Mouse (Mus musculus): ENCODE measurements around the gene Bcan. TPM values are rescaled to one million over a fixed set of nuclear protein-coding genes. Genes with fewer than 3 reads are reported as not detected.
A peak's percentile ranks its signal among the peaks of the same experiment; 100 is the strongest.

The Bcan gene
- total RNA-seq, 1 experiment, result 1.4 TPM

DNA sequence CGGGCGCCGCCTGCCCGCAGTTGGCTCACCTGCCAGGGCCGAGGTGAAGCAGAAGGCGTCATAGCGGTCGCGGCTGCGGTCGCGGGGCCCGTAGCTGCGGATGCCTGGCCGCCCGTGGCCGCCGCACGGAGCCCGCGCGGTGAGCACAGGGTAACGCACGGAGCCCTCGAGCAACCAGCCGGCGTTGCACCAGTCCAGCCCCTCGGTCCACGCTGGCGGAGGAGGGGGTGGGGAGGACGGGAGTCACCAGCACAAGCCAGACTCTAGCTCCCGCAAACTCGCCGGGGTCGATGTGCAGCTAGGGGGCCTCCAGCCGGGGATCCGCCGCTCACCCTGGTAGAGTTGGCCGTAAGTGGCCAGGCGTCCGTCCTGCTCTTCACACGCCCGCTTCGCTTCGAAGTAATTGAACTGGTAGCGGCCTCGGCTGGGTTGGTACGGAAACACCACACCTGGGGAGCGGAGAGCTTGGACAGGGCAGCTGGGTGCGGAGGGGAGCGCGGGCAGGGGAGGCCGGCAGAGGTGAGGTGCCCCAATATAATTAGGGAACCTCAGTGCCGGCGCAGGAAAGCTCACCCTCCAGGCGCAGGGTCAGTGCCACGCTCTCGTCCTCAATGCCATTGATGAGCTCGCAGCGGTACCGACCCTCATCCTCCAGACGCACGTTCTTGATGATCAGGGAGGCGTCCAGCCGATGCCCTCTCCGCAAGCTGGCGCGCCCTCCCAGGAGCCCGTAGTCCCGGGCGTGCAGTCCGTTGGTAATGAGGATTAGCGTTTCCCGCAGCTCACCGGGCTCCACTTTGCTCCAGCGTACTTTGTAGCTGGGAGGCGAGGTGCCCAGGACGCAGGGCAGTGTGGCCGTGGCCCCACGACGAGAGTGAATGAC lies 23.4 kb upstream of the Bcan start:
- TF ChIP-seq ZC3H11A (IDR thresholded peaks at IDR 0.05; ENCODE audit: borderline replicate concordance, low read depth, low read length) (no peak), CHD2 (IDR thresholded peaks at IDR 0.05; ENCODE audit: low read depth, low read length) (no peak), HCFC1 (IDR thresholded peaks at IDR 0.05; ENCODE audit: borderline replicate concordance, insufficient read depth, low read length) (no peak), ZNF384 (IDR thresholded peaks at IDR 0.05; ENCODE audit: low read depth, low read length) (no peak), MAFK (IDR thresholded peaks at IDR 0.05; ENCODE audit: insufficient read depth, low read depth, low read length) (no peak)
- no peak overlapping the region for H3K27ac ChIP-seq (ENCODE audit: insufficient read depth, low read depth, low read length, poor library complexity, severe bottlenecking)
- H3K9me3 ChIP-seq (ENCODE audit: control insufficient read depth, insufficient read depth, low read depth, low read length), result no peaks in the 10 kb centered on the region
- no peak for DNase-seq (ENCODE audit: low read depth, low spot score)
- H3K36me3 ChIP-seq (ENCODE audit: control insufficient read depth, insufficient read depth, low read length, poor library complexity, severe bottlenecking), result no peaks in the 10 kb centered on the region
- H3K4me3 ChIP-seq (ENCODE audit: insufficient read depth in 1 of 2, low read depth in 1 of 2, low read length in 2 of 2, poor library complexity in 1 of 2, severe bottlenecking in 1 of 2), result peak overlapping the region; percentile 70 to 89
- in situ Hi-C loops (cut with MboI; ENCODE audit: low sequenced_read_pairs in 2 of 2, unreplicated experiment in 2 of 2), result loop anchor here in 1 of 2 experiments (5.0 kb wide), 1 partner anchor 49 kb away; no protein-coding TSS in a partner anchor
- no peaks in the 10 kb centered on the region for H3K4me1 ChIP-seq (ENCODE audit: control insufficient read depth in 2 of 2, insufficient read depth in 2 of 2, low read length in 2 of 2, poor library complexity in 1 of 2)
- peak overlapping the region; percentile 15; the same call in 1 of the 2 replicates for H3K9ac ChIP-seq (ENCODE audit: insufficient read depth, low read depth, low read length, poor library complexity, severe bottlenecking)

DNA sequence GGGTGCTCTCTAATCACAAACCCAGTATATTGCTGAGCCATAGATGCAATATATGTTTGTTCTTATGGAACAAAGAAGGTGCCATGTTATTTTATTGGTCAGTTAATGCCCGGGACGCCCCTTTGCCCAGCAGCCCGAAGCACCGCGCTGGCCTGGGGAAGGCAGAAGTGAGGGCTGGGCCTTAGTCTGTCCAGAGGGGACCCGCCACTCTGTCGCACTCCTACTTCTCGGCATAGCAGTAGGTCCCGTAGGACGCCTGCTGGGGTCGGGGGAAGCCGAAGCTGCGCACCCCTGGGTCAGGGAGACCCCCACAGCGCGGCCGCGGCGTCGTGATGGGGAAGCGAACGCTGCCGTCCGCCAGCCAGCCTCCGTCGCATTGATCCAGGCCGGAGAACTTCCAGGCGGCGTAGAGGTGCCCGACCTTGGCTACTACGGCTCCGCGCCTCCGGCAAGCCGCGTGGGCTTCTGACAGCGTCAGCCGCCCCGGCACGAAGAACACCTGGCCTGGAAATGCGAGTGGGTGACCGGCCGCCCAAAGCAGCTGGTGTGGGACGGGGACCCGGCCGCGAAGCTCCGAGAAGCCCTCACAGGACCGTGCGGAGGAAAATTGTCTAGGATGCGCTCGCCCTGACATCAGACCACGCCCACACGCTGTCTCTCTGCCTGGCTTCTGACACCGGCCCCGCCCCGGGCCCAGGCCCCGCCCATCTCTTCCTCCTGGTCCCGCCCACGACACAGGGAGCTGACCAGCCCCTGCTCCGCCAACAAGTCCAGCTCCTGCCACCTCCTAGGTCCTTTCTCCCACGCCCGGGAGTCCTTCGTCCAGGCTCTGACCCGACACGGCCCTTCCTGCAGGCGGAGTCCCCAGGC lies 22.5 kb upstream of the Bcan start:
- Histone ChIP-seq H3K4me1 (ENCODE audit: control insufficient read depth in 2 of 2, insufficient read depth in 2 of 2, low read length in 2 of 2, poor library complexity in 1 of 2) (no peaks in the 10 kb centered on the region), H3K4me3 (ENCODE audit: insufficient read depth in 1 of 2, low read depth in 1 of 2, low read length in 2 of 2, poor library complexity in 1 of 2, severe bottlenecking in 1 of 2) (peak overlapping the region; percentile 70 to 89), H3K9me3 (ENCODE audit: control insufficient read depth, insufficient read depth, low read depth, low read length) (no peaks in the 10 kb centered on the region), H3K36me3 (ENCODE audit: control insufficient read depth, insufficient read depth, low read length, poor library complexity, severe bottlenecking) (no peaks in the 10 kb centered on the region), H3K27ac (ENCODE audit: insufficient read depth, low read depth, low read length, poor library complexity, severe bottlenecking) (no peak overlapping the region), H3K9ac (ENCODE audit: insufficient read depth, low read depth, low read length, poor library complexity, severe bottlenecking) (no peak overlapping the region)
- in situ Hi-C loops (cut with MboI; ENCODE audit: low sequenced_read_pairs in 2 of 2, unreplicated experiment in 2 of 2), result loop anchor here in 1 of 2 experiments (5.0 kb wide), 1 partner anchor 50 kb away; no protein-coding TSS in a partner anchor
- 0 out of 2 replicates have a peak, but pooled peaks have one; percentile 20 for TF ChIP-seq HCFC1 (IDR thresholded peaks at IDR 0.05; ENCODE audit: borderline replicate concordance, insufficient read depth, low read length)
- no peak for TF ChIP-seq MAFK (IDR thresholded peaks at IDR 0.05; ENCODE audit: insufficient read depth, low read depth, low read length)
- no peak for TF ChIP-seq ZNF384 (IDR thresholded peaks at IDR 0.05; ENCODE audit: low read depth, low read length)
- DNase-seq (ENCODE audit: low read depth, low spot score), result peak; percentile 92

DNA sequence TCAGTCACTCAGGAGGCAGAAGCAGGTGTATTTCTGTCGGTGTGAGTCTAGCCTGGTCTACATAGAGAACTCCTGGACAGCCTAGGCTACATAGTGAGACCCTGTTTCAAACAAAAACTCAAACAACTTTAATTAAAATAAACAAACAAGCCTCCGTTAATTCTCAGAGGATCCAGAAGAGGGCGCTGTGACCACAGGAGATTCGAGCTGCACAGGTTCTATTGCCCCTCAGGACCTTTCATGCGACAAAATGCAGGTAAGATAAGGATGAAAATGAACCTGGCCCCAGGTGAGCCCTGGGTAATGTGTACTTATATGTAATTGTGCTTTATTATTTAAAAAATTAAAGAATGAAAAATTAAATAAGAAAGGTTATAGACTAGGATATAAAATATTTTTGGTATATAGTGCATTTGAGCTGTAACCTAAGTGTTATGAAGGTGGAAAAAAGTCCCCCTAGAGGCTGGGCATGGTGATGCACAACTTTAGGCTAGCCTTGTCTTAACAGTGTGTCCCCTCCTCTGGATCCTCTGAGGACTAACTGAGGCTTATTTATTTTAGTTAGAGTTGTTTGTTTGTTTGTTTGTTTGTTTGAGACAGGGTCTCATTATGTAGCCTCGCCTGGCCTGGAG lies 10.7 kb upstream of the Bcan start:
- TF ChIP-seq MAFK (IDR thresholded peaks at IDR 0.05; ENCODE audit: insufficient read depth, low read depth, low read length) (no peak), CHD2 (IDR thresholded peaks at IDR 0.05; ENCODE audit: low read depth, low read length) (no peak), ZC3H11A (IDR thresholded peaks at IDR 0.05; ENCODE audit: borderline replicate concordance, low read depth, low read length) (0 out of 2 replicates have a peak, but pooled peaks have one; percentile 10)
- H3K4me3 ChIP-seq (ENCODE audit: insufficient read depth in 1 of 2, low read depth in 1 of 2, low read length in 2 of 2, poor library complexity in 1 of 2, severe bottlenecking in 1 of 2), result no peak overlapping the region
- no peak overlapping the region for H3K27ac ChIP-seq (ENCODE audit: insufficient read depth, low read depth, low read length, poor library complexity, severe bottlenecking)
- no peaks in the 10 kb centered on the region for H3K9me3 ChIP-seq (ENCODE audit: control insufficient read depth, insufficient read depth, low read depth, low read length)
- in situ Hi-C loops (cut with MboI; ENCODE audit: low sequenced_read_pairs in 2 of 2, unreplicated experiment in 2 of 2), result no loop called here
- no peaks in the 10 kb centered on the region for H3K36me3 ChIP-seq (ENCODE audit: control insufficient read depth, insufficient read depth, low read length, poor library complexity, severe bottlenecking)
- DNase-seq (ENCODE audit: low read depth, low spot score), result peak; percentile 72
- no peaks in the 10 kb centered on the region for H3K4me1 ChIP-seq (ENCODE audit: control insufficient read depth in 2 of 2, insufficient read depth in 2 of 2, low read length in 2 of 2, poor library complexity in 1 of 2)
- no peak overlapping the region for H3K9ac ChIP-seq (ENCODE audit: insufficient read depth, low read depth, low read length, poor library complexity, severe bottlenecking)

All from ES-E14 (cell line).